Mouse (Mus musculus) cerebellum, adult 18-20 months (tissue): ENCODE data around the gene Pknox2.

Source experiments
- DNase-seq, 2 experiments: peaks; one replicate each; pipeline ENCODE4 v3.0.0; 2021

Gene Pknox2

DNA sequence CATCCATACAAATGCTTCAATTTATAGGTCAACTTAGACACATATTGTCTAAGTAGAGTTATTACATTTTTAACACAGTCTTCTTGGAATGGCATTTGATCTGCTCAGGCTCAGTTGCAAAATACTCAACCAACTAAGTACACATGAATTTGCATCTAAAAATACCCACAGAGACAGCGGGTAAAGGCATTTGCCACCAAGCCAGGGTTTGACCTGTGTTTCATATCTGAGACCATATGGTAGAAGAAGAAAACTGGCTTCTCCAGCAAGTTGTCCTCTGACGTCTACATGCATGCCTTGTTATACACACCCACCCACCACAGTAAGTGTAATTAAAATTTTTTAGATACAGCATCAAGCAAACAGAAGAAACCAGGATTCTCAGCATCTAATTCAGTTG lies 273.4 kb downstream of the Pknox2 start:
- no peak for DNase-seq

GRCm38 (mm10) chr9:36870263-36870662 lies 276.9 kb downstream of the Pknox2 start:
- DNase-seq, result peak; percentile 44 to 69

DNA sequence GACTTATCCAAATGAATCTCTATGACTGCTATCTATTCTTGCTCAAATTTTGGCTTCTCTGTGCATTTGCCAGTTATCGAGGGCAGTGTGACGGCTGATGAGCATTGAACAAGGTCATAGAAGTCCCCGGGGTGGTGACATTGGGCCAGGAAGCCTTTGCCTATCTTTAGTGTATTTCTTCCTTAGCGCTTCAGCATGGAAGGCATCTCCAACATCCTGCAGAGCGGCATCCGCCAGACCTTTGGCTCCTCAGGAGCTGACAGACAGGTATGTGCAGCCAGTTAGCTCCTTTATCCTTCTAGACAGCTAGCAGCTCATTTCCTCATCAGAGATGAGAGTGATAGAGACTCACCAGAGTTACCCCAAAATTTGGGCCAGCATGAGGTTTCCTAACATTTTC lies 278.5 kb downstream of the Pknox2 start:
- no peak for DNase-seq

- DNase-seq, result peak in 1 of 2 experiments; percentile 45
These were observed 282.1 kb downstream of the Pknox2 start for GRCm38 (mm10) chr9:36864862-36865813.

GRCm38 (mm10) chr9:36863694-36864093 lies 283.5 kb downstream of the Pknox2 start:
- no peak for DNase-seq

GRCm38 (mm10) chr9:36862576-36862975 lies 284.6 kb downstream of the Pknox2 start:
- no peak for DNase-seq

DNA sequence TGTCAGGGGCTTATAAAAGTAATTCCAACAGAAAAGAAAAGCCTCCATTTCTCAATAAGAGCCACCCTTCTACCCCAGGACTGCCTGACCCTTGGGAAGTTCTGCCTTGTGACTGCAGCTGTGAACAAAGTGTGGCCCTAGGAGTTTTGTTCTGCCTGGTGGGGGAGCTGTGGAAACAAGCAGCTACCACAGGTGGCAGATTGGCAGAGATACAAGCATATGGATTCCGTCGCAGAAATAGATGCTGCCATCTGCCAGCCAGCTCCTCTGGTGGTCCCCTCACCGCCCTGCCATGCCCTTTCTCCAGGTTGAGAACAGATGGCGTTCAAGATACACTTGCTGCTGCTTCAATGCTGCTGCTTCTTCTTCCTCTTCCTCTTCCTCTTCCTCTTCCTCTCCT lies 288.5 kb downstream of the Pknox2 start:
- peak; percentile 90 to 94 for DNase-seq

DNA sequence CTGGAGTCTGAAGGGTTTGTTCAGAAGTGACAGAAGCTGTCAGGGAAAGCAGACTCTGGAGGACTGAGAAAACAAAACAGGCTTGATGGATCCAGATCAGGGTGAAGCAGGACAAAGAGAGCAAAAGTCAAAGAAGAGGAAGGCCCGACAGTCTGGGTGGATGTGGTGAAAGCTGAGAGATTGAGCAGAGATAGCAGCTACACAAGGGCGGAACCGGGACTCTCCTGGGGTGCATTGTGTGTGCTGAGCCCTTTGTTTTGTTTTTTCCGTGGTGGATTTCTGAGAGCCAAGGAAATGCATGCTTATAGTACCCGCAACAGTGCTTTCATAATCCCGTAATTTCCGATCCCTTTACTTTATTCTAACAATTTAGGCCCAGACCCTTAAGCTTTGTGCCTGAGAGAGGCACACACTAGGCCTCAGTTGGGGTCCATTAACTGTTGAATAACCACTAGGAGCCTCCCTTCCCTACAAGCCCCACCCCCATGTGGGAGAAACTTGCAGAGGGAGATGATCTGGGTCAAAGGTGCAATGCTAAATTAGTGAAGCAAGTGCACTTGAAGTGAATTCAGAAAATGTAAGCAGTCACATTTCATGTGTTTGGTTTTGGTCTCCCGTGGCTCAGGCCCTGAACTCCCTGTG lies 289.6 kb downstream of the Pknox2 start:
- no peak for DNase-seq

GRCm38 (mm10) chr9:36856351-36856750 lies 290.9 kb downstream of the Pknox2 start:
- DNase-seq, result no peak

GRCm38 (mm10) chr9:36852175-36852574 lies 295.0 kb downstream of the Pknox2 start:
- no peak for DNase-seq

- DNase-seq, result peak in 1 of 2 experiments; percentile 14
These were observed 297.1 kb downstream of the Pknox2 start for GRCm38 (mm10) chr9:36850091-36850490.

DNA sequence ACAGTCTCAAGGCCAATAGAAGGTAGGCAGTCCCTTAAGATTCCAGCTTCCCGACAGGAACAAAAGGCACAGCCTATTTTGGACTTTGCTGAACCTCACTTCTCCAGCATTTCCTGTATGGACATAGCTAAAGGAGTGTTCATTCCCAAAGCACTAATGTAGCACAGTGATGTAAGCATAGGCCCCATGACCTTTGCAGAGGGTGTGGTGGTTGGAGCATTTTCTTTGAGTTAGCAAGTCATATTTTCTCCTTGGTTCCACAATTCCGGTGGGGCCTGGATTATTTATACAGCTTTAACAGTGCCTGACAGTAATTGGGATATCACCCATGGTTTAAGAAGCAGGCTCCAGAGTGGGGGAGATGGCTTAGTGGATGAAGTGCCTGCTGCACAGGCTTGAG lies 298.5 kb downstream of the Pknox2 start:
- DNase-seq, result no peak

GRCm38 (mm10) chr9:36846346-36846745 lies 300.9 kb downstream of the Pknox2 start:
- no peak for DNase-seq
